Mouse (Mus musculus) kidney, adult 10 weeks (tissue): ENCODE results near the gene Arl4a. TPM values are rescaled to one million over a fixed set of nuclear protein-coding genes. Genes with fewer than 3 reads are reported as not detected.

ENCODE experiments used
- polyA plus RNA-seq: library from polyadenylated mRNA; stranded (reverse); fragments of 350-450 nt; fragmentation: Illumina TruSeq; extraction: RNeasy Lipid Tissue Mini Kit (QIAGEN cat#74804); gene quantifications from one replicate; pipeline ENCODE4 v1.2.3, GENCODE M21; 2014; ENCODE audit warnings: low read depth, low replicate concordance

Arl4a gene
- 77.0 TPM for polyA plus RNA-seq

GRCm38 (mm10) chr12:40037876-40038463, at the start of gene Arl4a:
Gene Arl4a (minus strand): TSS chr12:40038025.

Other genes with a start within 250 kb of the Arl4a start
- gene Scin, start 96.2 kb upstream of the Arl4a start, polyA plus RNA-seq = 73.2 TPM
- not detected for gene Lsmem1, start 161.5 kb upstream of the Arl4a start, polyA plus RNA-seq
- gene Ifrd1, start 210.5 kb upstream of the Arl4a start, polyA plus RNA-seq = 114 TPM